Mouse (Mus musculus) mesoderm, embryonic 11.5 days (tissue): ENCODE data around the gene Olfr771.
"Not testable (repeated sequence)": the region's sequence is repeated elsewhere in the genome, so short reads cannot be mapped to it uniquely, and the experiment has no call there.

Experiments used
- DNase-seq: peaks from one replicate; pipeline ENCODE4 v3.0.0-alpha.2; 2012; ENCODE audit warnings: low read depth, low spot score

Gene Olfr771

GRCm38 (mm10) chr10:129164651-129165050 lies at the start of gene Olfr771:
Gene Olfr771, minus strand, starts transcription at chr10:129164751.
- DNase-seq, result no peak

DNA sequence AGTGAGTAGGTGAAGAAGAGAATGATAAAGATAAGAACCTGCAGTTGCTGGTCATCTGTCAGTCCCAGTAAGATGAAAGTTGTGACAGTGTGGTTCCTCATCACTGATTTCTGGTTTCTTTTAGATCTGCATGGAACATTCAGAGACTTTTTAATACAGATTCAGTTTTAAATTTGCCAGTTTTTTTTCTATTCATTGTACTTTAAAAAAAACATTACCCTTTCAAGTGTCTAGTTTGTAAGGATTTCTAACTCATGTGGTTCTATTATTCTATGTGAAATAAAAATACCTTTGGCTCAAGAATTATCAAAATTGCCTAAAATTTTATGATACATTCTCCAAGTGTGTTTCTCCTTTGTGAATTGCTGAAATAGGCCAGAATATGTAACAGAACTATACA lies 22.8 kb upstream of the Olfr771 start, which contains the start of gene Olfr773:
Gene Olfr773, minus strand, starts transcription at position 101 of the 400 bp plus-strand sequence.
- not testable (repeated sequence) for DNase-seq

DNA sequence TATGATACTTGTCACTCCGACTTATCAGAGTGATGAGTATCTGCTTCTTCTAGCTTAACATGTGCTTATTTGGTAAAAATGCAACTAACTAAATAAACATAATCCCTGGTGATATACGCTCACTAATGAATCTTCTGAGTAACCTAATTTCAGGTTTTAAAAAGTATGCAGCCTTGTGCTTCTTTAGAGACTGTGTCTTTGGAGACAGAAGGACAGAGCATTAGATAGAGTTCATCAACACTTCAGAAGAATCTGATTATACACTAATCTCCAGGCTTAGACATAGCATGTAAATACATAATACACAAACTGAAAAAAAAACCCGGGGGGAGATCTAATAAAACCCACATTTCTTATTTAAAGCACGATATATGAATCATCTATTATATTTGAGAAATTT lies 13.3 kb upstream of the Olfr771 start, which contains the start of gene Olfr772:
Gene Olfr772, minus strand, starts transcription at position 101 of the 400 bp plus-strand sequence.
- DNase-seq, result not testable (repeated sequence)

DNA sequence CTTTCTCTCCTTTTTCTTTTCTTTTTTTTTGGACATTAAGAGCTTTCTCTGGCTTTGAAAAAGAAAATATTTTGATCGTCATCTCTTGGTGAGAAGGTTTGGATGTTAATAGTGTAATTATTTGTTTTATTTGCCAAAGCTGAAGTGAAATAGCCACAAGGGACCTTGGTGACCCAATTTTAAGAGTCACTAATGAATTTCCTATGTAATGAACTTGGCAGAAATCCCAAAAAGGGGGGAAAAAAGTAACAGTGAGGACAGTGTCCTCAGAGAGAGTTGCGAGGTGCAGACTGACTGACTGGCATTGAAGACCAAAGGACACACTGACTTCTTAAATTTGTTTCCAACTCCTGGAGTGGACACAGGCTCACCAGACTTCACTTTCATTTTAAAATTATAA lies 25.7 kb downstream of the Olfr771 start, which contains the start of gene Olfr770:
Gene Olfr770, minus strand, starts transcription at position 101 of the 400 bp plus-strand sequence.
- no peak for DNase-seq

DNA sequence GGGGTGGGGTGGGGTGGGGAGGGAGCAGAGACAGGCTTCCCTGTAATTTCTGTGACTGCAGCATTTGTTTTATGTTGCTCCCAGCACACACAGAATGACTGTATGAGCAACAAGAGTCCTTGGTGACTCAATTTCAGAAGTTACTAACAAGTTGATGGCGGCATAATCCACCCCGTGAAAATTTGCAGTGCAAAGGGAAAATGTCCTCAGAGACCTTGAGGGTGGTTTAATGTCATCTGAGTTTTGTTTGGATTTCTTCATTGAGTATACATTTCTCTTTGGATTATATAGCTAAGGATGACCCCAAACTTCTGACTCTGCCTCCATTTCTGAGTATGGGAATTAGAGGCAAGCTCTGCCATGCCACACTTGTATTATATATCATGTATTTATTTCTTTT lies 46.8 kb downstream of the Olfr771 start, which contains the start of gene Olfr769:
Gene Olfr769, minus strand, starts transcription at position 101 of the 400 bp plus-strand sequence.
- DNase-seq, result no peak

DNA sequence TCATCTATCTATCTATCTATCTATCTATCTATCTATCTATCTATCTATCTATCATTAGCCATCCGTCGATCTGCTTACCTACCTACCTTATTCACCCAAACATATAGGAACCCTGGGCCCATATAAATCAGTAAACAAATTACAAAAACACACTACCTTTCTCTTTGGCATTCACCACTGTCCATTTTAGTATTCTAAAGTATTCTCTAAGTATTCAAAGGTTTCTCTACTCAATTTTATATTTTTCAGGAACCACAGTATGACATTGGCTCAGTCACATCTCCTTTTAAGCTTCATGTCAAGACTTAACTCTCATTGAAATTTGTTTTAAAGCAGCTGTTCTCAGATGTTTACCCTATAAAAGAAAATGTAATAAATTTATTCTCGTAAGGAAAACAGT lies 49.4 kb downstream of the Olfr771 start:
- no peak for DNase-seq
